Mouse (Mus musculus): Measurements from ENCODE around the gene Cdkl3.
A peak's percentile ranks its signal among the peaks of the same experiment; 100 is the strongest.

DNA sequence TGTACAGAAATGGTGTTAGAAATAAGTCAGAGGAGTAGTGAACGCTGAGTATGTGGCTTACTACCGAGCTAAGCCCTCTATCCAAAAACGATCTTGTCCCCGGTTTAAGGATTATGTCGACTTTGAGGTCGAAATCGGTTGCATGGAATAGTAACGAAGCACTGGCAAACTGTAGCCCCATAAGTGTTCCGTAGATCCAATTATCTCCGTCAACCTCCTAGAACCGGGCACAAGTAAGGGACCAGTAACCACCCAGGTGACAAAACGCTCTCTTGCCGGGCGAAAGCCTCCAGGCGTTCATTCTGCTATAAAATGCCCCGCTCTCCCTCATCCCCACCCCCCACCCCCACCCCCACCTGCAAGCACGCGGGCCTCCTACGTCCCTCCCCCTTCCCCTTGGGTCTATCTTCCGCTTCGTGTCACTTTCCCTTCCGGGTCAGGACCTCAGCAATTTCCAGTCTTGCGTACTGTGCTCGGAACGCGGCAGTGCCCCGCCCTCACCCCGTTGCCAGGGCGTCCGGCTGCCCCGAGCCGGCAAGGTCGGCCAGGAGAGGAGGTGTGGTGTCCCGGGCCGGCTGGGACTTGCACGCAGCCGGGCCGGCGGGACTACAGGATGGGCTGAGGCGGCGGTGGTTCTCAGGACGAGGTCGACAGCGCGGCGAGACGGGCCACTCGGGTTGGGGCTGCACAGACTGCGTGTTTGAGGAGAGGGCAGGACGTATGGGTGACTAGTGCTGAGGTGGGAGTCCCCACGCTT is at the start of gene Cdkl3:
- TF ChIP-seq CTCF (IDR thresholded peaks at IDR 0.05; ENCODE audit: low read depth) (no peak), EP300 (IDR thresholded peaks at IDR 0.05; ENCODE audit: low read depth) (0 out of 2 replicates have a peak, but pooled peaks have one; percentile 6)

Data from liver, embryonic 14.5 days (tissue).